Mouse (Mus musculus) neural tube, embryonic 11.5 days (tissue): Measurements from ENCODE around the gene Ctsk. TPM values are rescaled to one million over a fixed set of nuclear protein-coding genes. Genes with fewer than 3 reads are reported as not detected.
"Not testable (repeated sequence)": the region's sequence is repeated elsewhere in the genome, so short reads cannot be mapped to it uniquely, and the experiment has no call there.

Experiments
- ATAC-seq: fragments of 200-750 bp; cut with Nextera tagmentation; 2 replicates; pipeline ENCODE4 v1.8.0; 2017; ENCODE audit warnings: moderate number of reproducible peaks, mild to moderate bottlenecking, moderate TSS enrichment, moderate library complexity; ENCODE audit not compliant: insufficient read depth, low FRiP score, low TSS enrichment
- DNase-seq: peaks from one replicate; pipeline ENCODE4 v3.0.0-alpha.2; 2015; ENCODE audit warnings: low spot score
- H3K27ac ChIP-seq: fragments of 300-500 bp; sonication (generic); 2 replicates; pipeline ENCODE4 v1.5.1; 2014; ENCODE audit warnings: low read depth, mild to moderate bottlenecking, low read length
- H3K27me3 ChIP-seq: fragments of 300-500 bp; sonication (generic); 2 replicates; pipeline ENCODE4 v1.6.1; 2014; ENCODE audit warnings: mild to moderate bottlenecking, low read length, mixed read lengths; ENCODE audit not compliant: control insufficient read depth, insufficient read depth
- H3K36me3 ChIP-seq: fragments of 300-500 bp; sonication (generic); 2 replicates; pipeline ENCODE4 v1.6.1; 2014; ENCODE audit warnings: mild to moderate bottlenecking, low read length, moderate library complexity, mixed read lengths; ENCODE audit not compliant: control insufficient read depth, insufficient read depth
- H3K4me1 ChIP-seq: fragments of 300-500 bp; sonication (generic); 2 replicates; pipeline ENCODE4 v1.6.1; 2014; ENCODE audit warnings: low read length, mixed read lengths; ENCODE audit not compliant: control insufficient read depth, insufficient read depth
- H3K4me2 ChIP-seq: fragments of 300-500 bp; sonication (generic); 2 replicates; pipeline ENCODE4 v1.6.1; 2014; ENCODE audit warnings: low read depth, mild to moderate bottlenecking, moderate library complexity
- H3K4me3 ChIP-seq: fragments of 300-500 bp; sonication (generic); 2 replicates; pipeline ENCODE4 v1.5.1; 2014; ENCODE audit warnings: low read depth, low read length
- H3K9ac ChIP-seq: fragments of 300-500 bp; sonication (generic); 2 replicates; pipeline ENCODE4 v1.6.1; 2014; ENCODE audit warnings: mild to moderate bottlenecking, low read length
- H3K9me3 ChIP-seq: fragments of 300-500 bp; sonication (generic); 2 replicates; pipeline ENCODE4 v1.6.1; 2016; ENCODE audit warnings: low read length; ENCODE audit not compliant: control insufficient read depth
- WGBS: fragments of 180-500 bp; shearing (Covaris S2); extraction: QIAGEN DNeasy Blood & Tissue Kit; methylation state at CpG from one replicate; pipeline ENCODE4 v1.1.7; 2014; 5-methylcytosine and 5-hydroxymethylcytosine counted together
- polyA plus RNA-seq: library from polyadenylated mRNA; unstranded; fragments of >200 nt; fragmentation: Nextera tagmentation; extraction: Ambion mirVana; gene quantifications from 2 replicates; pipeline ENCODE4 v1.2.1, GENCODE M21; 2014

The Ctsk gene
- polyA plus RNA-seq, 1 experiment from 2014 or later, result 8.4 TPM

- Histone ChIP-seq H3K27ac (no peak overlapping the region), H3K4me1 (no peaks in the 10 kb centered on the region), H3K36me3 (no peaks in the 10 kb centered on the region), H3K4me3 (no peak overlapping the region), H3K27me3 (no peaks in the 10 kb centered on the region), H3K9ac (no peak overlapping the region), H3K4me2 (no peak overlapping the region), H3K9me3 (no peaks in the 10 kb centered on the region)
- ATAC-seq (no peak), DNase-seq (no peak)
- WGBS, result 89% methylated on average over 6 of the region's 6 CpGs
Observed at GRCm38 (mm10) chr3:95529814-95530213, 30.8 kb downstream of the Ctsk start.

- WGBS, result 100% methylated on average over 1 of the region's 1 CpGs
- H3K9ac ChIP-seq, result no peak overlapping the region
- H3K9me3 ChIP-seq, result no peaks in the 10 kb centered on the region
- H3K27ac ChIP-seq, result no peak overlapping the region
- no peak for ATAC-seq
- H3K4me2 ChIP-seq, result no peak overlapping the region
- no peaks in the 10 kb centered on the region for H3K27me3 ChIP-seq
- DNase-seq, result no peak
- H3K4me3 ChIP-seq, result no peak overlapping the region
- no peaks in the 10 kb centered on the region for H3K36me3 ChIP-seq
- H3K4me1 ChIP-seq, result no peaks in the 10 kb centered on the region
Observed at GRCm38 (mm10) chr3:95531025-95531424, 32.0 kb downstream of the Ctsk start.

- 89% methylated on average over 5 of the region's 5 CpGs for WGBS
- no peak overlapping the region for H3K4me2 ChIP-seq
- H3K27me3 ChIP-seq, result no peaks in the 10 kb centered on the region
- DNase-seq, result no peak
- no peaks in the 10 kb centered on the region for H3K4me1 ChIP-seq
- H3K27ac ChIP-seq, result no peak overlapping the region
- H3K9me3 ChIP-seq, result no peaks in the 10 kb centered on the region
- no peak overlapping the region for H3K9ac ChIP-seq
- no peak for ATAC-seq
- no peaks in the 10 kb centered on the region for H3K36me3 ChIP-seq
- no peak overlapping the region for H3K4me3 ChIP-seq
Observed at GRCm38 (mm10) chr3:95533364-95533763, 34.3 kb downstream of the Ctsk start.

- no peak overlapping the region for H3K4me3 ChIP-seq
- H3K9ac ChIP-seq, result no peak overlapping the region
- H3K4me2 ChIP-seq, result no peak overlapping the region
- no peaks in the 10 kb centered on the region for H3K4me1 ChIP-seq
- no peaks in the 10 kb centered on the region for H3K27me3 ChIP-seq
- H3K27ac ChIP-seq, result no peak overlapping the region
- DNase-seq, result no peak
- no peaks in the 10 kb centered on the region for H3K9me3 ChIP-seq
- H3K36me3 ChIP-seq, result no peaks in the 10 kb centered on the region
- WGBS, result 83% methylated on average over 1 of the region's 1 CpGs
- no peak for ATAC-seq
Observed at GRCm38 (mm10) chr3:95534927-95535326, 35.9 kb downstream of the Ctsk start.

GRCm38 (mm10) chr3:95538936-95539335, 39.9 kb downstream of the Ctsk start:
- DNase-seq (no peak), ATAC-seq (no peak)
- Histone ChIP-seq H3K27ac (no peak overlapping the region), H3K36me3 (no peaks in the 10 kb centered on the region), H3K4me3 (no peak overlapping the region), H3K27me3 (no peaks in the 10 kb centered on the region), H3K9ac (no peak overlapping the region), H3K9me3 (no peaks in the 10 kb centered on the region), H3K4me1 (no peaks in the 10 kb centered on the region), H3K4me2 (no peak overlapping the region)
- WGBS, result 91% methylated on average over 10 of the region's 10 CpGs

- DNase-seq, result no peak
Observed at GRCm38 (mm10) chr3:95539837-95540236, 40.8 kb downstream of the Ctsk start.

GRCm38 (mm10) chr3:95541186-95541585, 42.1 kb downstream of the Ctsk start:
- not testable (repeated sequence) for H3K36me3 ChIP-seq, H3K4me2 ChIP-seq, H3K4me3 ChIP-seq, H3K9ac ChIP-seq, H3K9me3 ChIP-seq, H3K27me3 ChIP-seq, DNase-seq, H3K4me1 ChIP-seq, ATAC-seq, H3K27ac ChIP-seq
- 82% methylated on average over 2 of the region's 2 CpGs for WGBS

More at GRCm38 (mm10) chr3:95539837-95540236, 40.8 kb downstream of the Ctsk start:
- Histone ChIP-seq H3K4me2 (no peak overlapping the region), H3K4me3 (no peak overlapping the region), H3K9ac (no peak overlapping the region), H3K36me3 (no peaks in the 10 kb centered on the region), H3K27ac (no peak overlapping the region), H3K4me1 (no peaks in the 10 kb centered on the region), H3K27me3 (no peaks in the 10 kb centered on the region), H3K9me3 (no peaks in the 10 kb centered on the region)
- WGBS, result 96% methylated on average over 4 of the region's 4 CpGs
- no peak for ATAC-seq

GRCm38 (mm10) chr3:95542171-95542570, 43.1 kb downstream of the Ctsk start:
- no peak for DNase-seq
- ATAC-seq, result no peak

GRCm38 (mm10) chr3:95542981-95543380, 43.9 kb downstream of the Ctsk start:
- DNase-seq (no peak), ATAC-seq (no peak)
- 81% methylated on average over 7 of the region's 7 CpGs for WGBS
- Histone ChIP-seq H3K36me3 (no peaks in the 10 kb centered on the region), H3K4me1 (no peaks in the 10 kb centered on the region), H3K4me2 (no peak overlapping the region), H3K9ac (no peak overlapping the region; the same call in 1 of the 2 replicates), H3K4me3 (no peak overlapping the region), H3K27ac (no peak overlapping the region), H3K27me3 (no peaks in the 10 kb centered on the region), H3K9me3 (no peaks in the 10 kb centered on the region)

More at GRCm38 (mm10) chr3:95542171-95542570, 43.1 kb downstream of the Ctsk start:
- Histone ChIP-seq H3K4me3 (no peak overlapping the region), H3K27ac (no peak overlapping the region), H3K4me1 (no peaks in the 10 kb centered on the region), H3K36me3 (no peaks in the 10 kb centered on the region), H3K9me3 (no peaks in the 10 kb centered on the region), H3K4me2 (no peak overlapping the region), H3K9ac (no peak overlapping the region), H3K27me3 (no peaks in the 10 kb centered on the region)
